Mouse (Mus musculus): ENCODE results near the gene Dok7.

GRCm38 (mm10) chr5:35070314-35070713, 13.7 kb downstream of the Dok7 start:
- TF ChIP-seq CTCF (IDR thresholded peaks at IDR 0.05; ENCODE audit: low read depth) (no peak), EP300 (IDR thresholded peaks at IDR 0.05; ENCODE audit: low read depth) (no peak)

Data from liver, postnatal 0 days (tissue).